Mouse (Mus musculus): ENCODE measurements around the gene Trim14. TPM values are rescaled to one million over a fixed set of nuclear protein-coding genes. Genes with fewer than 3 reads are reported as not detected.

Gene Trim14
- total RNA-seq, 2 experiments from 2014 or later: 0.72 to 1.1 TPM

DNA sequence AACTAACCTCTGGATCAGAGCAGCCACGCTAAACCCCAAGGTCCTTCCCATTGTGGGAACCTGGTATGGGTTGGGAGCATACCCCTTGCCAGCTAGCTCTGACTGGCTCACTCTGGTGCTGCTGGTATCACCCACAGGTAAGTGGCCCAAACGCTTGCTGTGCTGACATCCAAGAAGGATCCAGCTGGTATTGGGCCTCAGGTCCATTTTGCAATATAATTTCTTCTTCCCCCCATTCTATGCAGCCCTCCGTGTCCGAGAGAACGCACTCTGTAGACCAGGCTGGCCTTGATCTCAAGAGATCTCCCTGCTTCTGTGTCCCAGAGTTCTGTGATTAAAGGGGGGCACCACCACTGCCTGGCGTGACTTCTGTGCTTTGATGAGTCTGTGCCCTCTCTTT lies 42.9 kb downstream of the Trim14 start:
- intact Hi-C loops (cut with DNase I): no loop called here
- H3K27ac ChIP-seq: no peak overlapping the region
- no peak for TF ChIP-seq CTCF (IDR thresholded peaks at IDR 0.05)
- DNase-seq (ENCODE audit: extremely low spot score in 1 of 2, low spot score in 2 of 2): no peak
- no peak overlapping the region for H3K4me3 ChIP-seq

GRCm38 (mm10) chr4:46489028-46489925 lies 46.7 kb downstream of the Trim14 start, which contains the start of gene Nans:
Gene Nans (plus strand): TSS chr4:46489248.
- TF ChIP-seq CTCF (IDR thresholded peaks at IDR 0.05): no peak
- DNase-seq (ENCODE audit: extremely low spot score in 1 of 2, low spot score in 2 of 2): peak; percentile 93 to 94
- Histone ChIP-seq H3K4me3 (peak within 1 kb of the TSS; percentile 65), H3K27ac (peak within 1 kb of the TSS; percentile 63)
- intact Hi-C loops (cut with DNase I): no loop called here

- Histone ChIP-seq H3K27ac (no peak overlapping the region), H3K4me3 (no peak overlapping the region)
- TF ChIP-seq CTCF (IDR thresholded peaks at IDR 0.05): no peak
- DNase-seq (ENCODE audit: extremely low spot score in 1 of 2, low spot score in 2 of 2): peak in 1 of 2 experiments; percentile 43
- intact Hi-C loops (cut with DNase I): no loop called here
Measured at GRCm38 (mm10) chr4:46487348-46487747, 48.6 kb downstream of the Trim14 start.

DNA sequence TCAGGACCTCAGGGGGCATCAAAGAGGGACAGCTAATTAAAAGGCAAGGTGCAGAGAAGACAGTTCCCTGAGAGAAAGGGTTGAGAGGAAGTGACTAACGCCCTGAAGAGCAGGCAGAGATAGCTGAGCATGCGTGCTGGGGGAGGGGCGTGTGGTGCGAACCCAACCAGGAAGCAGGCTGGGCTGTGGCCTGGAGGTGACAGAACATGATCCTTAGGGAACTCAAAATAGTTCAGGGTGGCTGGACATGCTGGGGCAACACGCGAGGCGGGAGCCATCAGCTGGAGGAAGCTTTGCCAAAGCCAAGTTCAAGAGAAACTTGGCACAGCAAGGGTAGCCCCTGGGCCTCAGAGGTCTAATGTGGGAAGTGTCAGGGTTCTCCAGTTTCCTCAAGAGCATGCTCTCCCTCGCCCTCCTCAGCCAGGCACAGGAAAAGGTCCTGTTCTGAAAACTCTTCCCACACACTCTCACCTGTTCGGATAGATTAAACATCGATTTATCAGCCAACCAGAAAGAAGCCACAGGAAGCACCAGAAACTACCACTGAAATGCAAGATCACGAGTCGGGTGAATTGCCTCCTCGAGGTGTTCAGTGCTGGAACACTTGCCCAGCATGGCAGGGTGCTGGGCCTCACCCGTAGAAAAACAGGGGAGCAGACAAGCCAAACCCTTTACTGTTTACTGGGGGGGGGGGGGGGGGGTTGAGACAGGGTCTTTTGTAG lies 50.1 kb downstream of the Trim14 start:
- DNase-seq (ENCODE audit: extremely low spot score in 1 of 2, low spot score in 2 of 2): peak in 1 of 2 experiments; percentile 44
- H3K4me3 ChIP-seq: no peak overlapping the region
- no peak overlapping the region for H3K27ac ChIP-seq
- no peak for TF ChIP-seq CTCF (IDR thresholded peaks at IDR 0.05)
- intact Hi-C loops (cut with DNase I): no loop called here

DNA sequence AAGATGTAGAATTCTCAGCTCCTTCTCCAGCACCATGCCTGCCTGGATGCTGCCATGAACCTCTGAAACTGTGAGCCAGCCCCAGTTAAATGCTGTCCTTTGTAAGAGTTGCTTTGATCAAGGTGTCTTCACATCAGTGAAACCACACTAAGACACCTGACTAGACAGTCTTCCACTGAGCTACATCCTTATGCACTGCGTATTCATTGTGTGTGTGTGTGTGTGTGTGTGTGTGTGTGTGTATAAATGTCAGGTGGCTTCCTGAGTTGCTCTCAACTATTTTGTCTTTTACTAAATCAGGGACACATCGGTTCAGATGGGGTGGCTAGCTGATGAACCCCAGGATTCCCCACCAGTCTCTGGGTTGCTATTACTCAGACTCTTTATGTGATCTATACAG lies 56.9 kb downstream of the Trim14 start:
- TF ChIP-seq CTCF (IDR thresholded peaks at IDR 0.05): no peak
- intact Hi-C loops (cut with DNase I): no loop called here

GRCm38 (mm10) chr4:46475101-46475500 lies 60.8 kb downstream of the Trim14 start:
- intact Hi-C loops (cut with DNase I): no loop called here
- DNase-seq (ENCODE audit: extremely low spot score in 1 of 2, low spot score in 2 of 2): no peak
- TF ChIP-seq CTCF (IDR thresholded peaks at IDR 0.05): no peak
- Histone ChIP-seq H3K4me3 (no peak overlapping the region), H3K27ac (no peak overlapping the region)

More for the DNA sequence above, 56.9 kb downstream of the Trim14 start:
- no peak for DNase-seq (ENCODE audit: extremely low spot score in 1 of 2, low spot score in 2 of 2)
- no peak overlapping the region for H3K4me3 ChIP-seq
- H3K27ac ChIP-seq: no peak overlapping the region

GRCm38 (mm10) chr4:46465740-46466139 lies 70.2 kb downstream of the Trim14 start:
- TF ChIP-seq CTCF (IDR thresholded peaks at IDR 0.05): peak; percentile 30
- H3K4me3 ChIP-seq: no peak overlapping the region
- intact Hi-C loops (cut with DNase I): no loop called here
- DNase-seq (ENCODE audit: extremely low spot score in 1 of 2, low spot score in 2 of 2): no peak
- H3K27ac ChIP-seq: no peak overlapping the region

- intact Hi-C loops (cut with DNase I): no loop called here
- TF ChIP-seq CTCF (IDR thresholded peaks at IDR 0.05): peak; percentile 35; the same call in 1 of the 2 replicates
- no peak for DNase-seq (ENCODE audit: extremely low spot score in 1 of 2, low spot score in 2 of 2)
Measured at GRCm38 (mm10) chr4:46463130-46463830, 72.7 kb downstream of the Trim14 start.

DNA sequence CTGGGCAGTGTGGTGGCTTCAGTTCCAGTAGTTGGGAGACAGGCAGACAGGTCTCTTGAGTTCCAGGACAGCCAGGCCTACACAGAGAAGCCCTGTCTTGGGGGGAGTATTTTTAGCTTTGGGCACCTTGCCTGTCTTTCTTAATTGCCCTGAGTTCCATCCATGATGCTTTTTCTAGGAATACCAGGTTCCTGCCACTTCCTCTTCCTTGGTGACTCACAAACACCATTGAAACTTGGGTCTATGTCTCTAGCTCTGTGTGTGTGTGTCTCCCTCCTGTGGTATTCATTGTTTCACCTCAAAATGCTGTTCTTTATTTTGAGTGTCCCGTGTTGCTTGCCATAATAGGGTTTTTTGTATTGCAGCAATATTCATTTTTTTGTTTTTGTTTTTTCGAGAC lies 77.5 kb downstream of the Trim14 start:
- no peak for DNase-seq (ENCODE audit: extremely low spot score in 1 of 2, low spot score in 2 of 2)
- no peak overlapping the region for H3K27ac ChIP-seq
- H3K4me3 ChIP-seq: no peak overlapping the region
- TF ChIP-seq CTCF (IDR thresholded peaks at IDR 0.05): no peak; the same call in 1 of the 2 replicates
- intact Hi-C loops (cut with DNase I): no loop called here

More at GRCm38 (mm10) chr4:46463130-46463830, 72.7 kb downstream of the Trim14 start:
- H3K4me3 ChIP-seq: no peak overlapping the region
- H3K27ac ChIP-seq: no peak overlapping the region

- H3K27ac ChIP-seq: no peak overlapping the region
- no peak overlapping the region for H3K4me3 ChIP-seq
- intact Hi-C loops (cut with DNase I): no loop called here
- DNase-seq (ENCODE audit: extremely low spot score in 1 of 2, low spot score in 2 of 2): no peak
- no peak for TF ChIP-seq CTCF (IDR thresholded peaks at IDR 0.05)
Measured at GRCm38 (mm10) chr4:46457186-46457585, 78.8 kb downstream of the Trim14 start.

GRCm38 (mm10) chr4:46456762-46457161 lies 79.2 kb downstream of the Trim14 start:
- DNase-seq (ENCODE audit: extremely low spot score in 1 of 2, low spot score in 2 of 2): no peak
- TF ChIP-seq CTCF (IDR thresholded peaks at IDR 0.05): no peak
- Histone ChIP-seq H3K27ac (no peak overlapping the region), H3K4me3 (no peak overlapping the region)
- intact Hi-C loops (cut with DNase I): no loop called here

Data from left cerebral cortex, adult 2 months (tissue).